Mouse (Mus musculus): ENCODE data around the gene Pip4k2b. TPM values are rescaled to one million over a fixed set of nuclear protein-coding genes. Genes with fewer than 3 reads are reported as not detected.
A peak's percentile ranks its signal among the peaks of the same experiment; 100 is the strongest.

Gene Pip4k2b
- polyA plus RNA-seq, 1 experiment, result 92.5 TPM

DNA sequence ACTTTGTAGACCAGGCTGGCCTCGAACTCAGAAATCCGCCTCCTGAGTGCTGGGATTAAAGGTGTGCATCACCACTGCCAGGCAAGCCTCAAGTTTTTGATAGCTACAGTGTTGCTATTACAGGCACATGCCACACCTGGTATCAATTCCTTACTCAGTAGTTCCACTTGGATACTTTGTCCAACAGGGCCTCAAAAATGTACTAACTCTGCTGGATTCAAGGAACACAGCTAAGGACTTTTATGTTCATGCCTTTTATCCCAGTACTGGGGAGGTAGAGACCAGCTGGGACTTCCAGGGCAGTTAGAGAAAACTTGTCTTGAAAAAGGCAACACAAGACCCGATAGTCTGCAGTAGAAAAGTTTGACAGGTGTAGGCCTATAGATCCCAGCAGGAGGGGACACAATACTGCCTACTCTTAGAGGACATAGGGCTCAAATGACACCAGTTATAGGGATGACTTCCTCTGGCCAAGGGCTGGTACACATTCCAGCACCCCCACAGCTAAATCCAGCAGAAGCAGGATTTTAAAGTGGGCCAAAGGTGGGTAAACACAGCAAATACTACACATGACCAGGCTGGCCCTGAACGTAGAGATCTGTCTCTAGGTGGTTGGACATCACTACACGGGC lies 32.1 kb upstream of the Pip4k2b start:
- no peak for DNase-seq (ENCODE audit: low read depth)
- TF ChIP-seq CTCF (IDR thresholded peaks at IDR 0.05; ENCODE audit: borderline replicate concordance, extremely low read depth, insufficient read depth, insufficient read length), result no peak
- no peak for TF ChIP-seq POLR2A (IDR thresholded peaks at IDR 0.05; ENCODE audit: borderline replicate concordance, extremely low read depth, insufficient read depth, insufficient read length, poor library complexity, severe bottlenecking)

DNA sequence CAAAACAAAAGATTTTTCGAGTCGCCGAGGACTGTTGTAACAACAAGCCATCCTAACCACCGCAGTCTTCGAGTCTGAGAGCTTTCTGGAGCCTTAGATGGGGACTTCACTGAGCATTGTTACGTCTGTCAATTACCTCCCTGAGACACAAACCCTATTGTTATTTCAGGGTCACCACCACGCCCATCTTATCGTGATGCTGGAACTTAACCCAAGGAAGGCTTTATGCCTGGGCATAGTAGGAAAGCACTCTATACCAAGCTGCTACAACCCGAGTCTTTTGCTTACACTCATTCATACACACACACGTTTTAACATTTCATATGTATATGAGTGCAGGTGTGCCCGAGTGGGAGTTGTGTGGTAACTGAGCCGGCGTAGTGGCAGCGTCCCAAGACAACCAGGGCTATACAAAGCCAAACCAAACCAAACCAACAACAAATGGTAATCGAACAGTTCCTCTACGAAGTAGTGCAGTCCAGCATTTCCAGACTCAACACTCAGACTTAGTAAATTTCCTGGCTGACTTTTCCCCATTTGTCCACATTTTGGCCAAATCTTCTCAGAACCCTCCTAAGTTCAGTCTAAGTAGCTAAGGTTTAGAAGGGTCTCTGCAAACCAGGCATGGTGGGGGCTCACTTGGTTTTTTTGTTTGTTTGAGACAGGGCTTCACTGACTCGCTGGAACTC lies 31.4 kb upstream of the Pip4k2b start, which contains the start of gene 1700001P01Rik:
TSS of gene 1700001P01Rik (minus strand) at position 111 of the 689 bp plus-strand sequence.
- TF ChIP-seq CTCF (IDR thresholded peaks at IDR 0.05; ENCODE audit: borderline replicate concordance, extremely low read depth, insufficient read depth, insufficient read length) (no peak), POLR2A (IDR thresholded peaks at IDR 0.05; ENCODE audit: borderline replicate concordance, extremely low read depth, insufficient read depth, insufficient read length, poor library complexity, severe bottlenecking) (no peak)
- no peak for DNase-seq (ENCODE audit: low read depth)

DNA sequence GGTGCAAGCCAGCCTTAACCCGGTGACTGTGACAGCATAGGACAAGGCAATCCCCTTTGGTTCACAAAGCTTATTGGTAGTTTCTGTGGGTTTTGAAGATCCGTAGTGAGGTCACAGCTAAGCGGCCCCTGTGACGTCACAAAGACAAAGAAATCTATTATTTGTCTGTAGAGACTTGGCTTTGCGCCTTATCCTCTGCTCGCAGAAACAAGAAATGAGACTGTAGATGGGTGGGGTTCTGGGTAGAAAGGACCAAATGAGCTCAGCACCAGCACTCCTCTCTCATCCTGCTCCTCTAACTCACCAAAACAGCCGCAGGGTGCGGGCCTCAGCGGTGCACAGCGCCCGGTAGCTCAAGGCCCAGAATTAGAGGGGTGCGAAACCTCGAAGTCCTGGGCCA lies 30.7 kb upstream of the Pip4k2b start:
- no peak for DNase-seq (ENCODE audit: low read depth)
- TF ChIP-seq POLR2A (IDR thresholded peaks at IDR 0.05; ENCODE audit: borderline replicate concordance, extremely low read depth, insufficient read depth, insufficient read length, poor library complexity, severe bottlenecking), result no peak
- TF ChIP-seq CTCF (IDR thresholded peaks at IDR 0.05; ENCODE audit: borderline replicate concordance, extremely low read depth, insufficient read depth, insufficient read length), result no peak

DNA sequence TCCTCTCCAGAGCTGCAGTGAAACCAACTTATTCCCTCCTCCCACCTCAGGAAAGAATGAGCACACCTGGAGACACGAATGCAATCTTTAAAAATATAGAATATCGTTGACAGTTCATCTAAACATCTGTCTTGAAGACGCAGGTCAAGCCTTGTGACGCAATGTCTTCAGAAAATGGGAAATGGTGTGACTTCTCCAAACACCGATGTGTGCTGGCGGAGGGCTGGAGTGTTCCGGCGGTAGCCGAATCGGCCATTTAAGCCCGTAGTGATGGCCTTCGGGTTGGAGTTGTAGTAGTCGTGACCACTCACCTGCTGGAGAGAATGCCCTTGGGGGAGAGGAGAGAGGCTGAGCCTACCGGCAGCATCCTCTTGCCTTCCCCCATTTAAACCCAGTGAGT lies 26.9 kb upstream of the Pip4k2b start:
- no peak for DNase-seq (ENCODE audit: low read depth)
- no peak for TF ChIP-seq POLR2A (IDR thresholded peaks at IDR 0.05; ENCODE audit: borderline replicate concordance, extremely low read depth, insufficient read depth, insufficient read length, poor library complexity, severe bottlenecking)
- TF ChIP-seq CTCF (IDR thresholded peaks at IDR 0.05; ENCODE audit: borderline replicate concordance, extremely low read depth, insufficient read depth, insufficient read length), result no peak

DNA sequence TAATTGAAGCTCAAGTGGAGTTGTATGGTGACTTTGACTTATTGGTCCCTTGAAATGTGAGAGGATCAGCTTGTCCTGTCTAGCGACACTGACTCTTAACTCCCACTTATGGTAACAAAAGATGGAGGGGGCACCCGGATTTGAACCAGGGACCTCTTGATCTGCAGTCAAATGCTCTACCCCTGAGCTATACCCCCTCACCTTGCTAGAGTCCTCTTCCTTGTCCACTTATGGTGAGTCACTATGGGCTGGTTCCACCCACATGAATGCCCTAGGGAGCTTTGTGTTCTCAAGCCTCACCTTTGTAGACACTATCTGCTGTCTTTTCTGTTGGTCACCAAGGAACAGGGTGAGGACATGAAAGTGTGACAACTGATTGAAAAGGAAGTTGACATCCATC lies 25.2 kb upstream of the Pip4k2b start:
- TF ChIP-seq CTCF (IDR thresholded peaks at IDR 0.05; ENCODE audit: borderline replicate concordance, extremely low read depth, insufficient read depth, insufficient read length) (no peak), POLR2A (IDR thresholded peaks at IDR 0.05; ENCODE audit: borderline replicate concordance, extremely low read depth, insufficient read depth, insufficient read length, poor library complexity, severe bottlenecking) (no peak)
- no peak for DNase-seq (ENCODE audit: low read depth)

DNA sequence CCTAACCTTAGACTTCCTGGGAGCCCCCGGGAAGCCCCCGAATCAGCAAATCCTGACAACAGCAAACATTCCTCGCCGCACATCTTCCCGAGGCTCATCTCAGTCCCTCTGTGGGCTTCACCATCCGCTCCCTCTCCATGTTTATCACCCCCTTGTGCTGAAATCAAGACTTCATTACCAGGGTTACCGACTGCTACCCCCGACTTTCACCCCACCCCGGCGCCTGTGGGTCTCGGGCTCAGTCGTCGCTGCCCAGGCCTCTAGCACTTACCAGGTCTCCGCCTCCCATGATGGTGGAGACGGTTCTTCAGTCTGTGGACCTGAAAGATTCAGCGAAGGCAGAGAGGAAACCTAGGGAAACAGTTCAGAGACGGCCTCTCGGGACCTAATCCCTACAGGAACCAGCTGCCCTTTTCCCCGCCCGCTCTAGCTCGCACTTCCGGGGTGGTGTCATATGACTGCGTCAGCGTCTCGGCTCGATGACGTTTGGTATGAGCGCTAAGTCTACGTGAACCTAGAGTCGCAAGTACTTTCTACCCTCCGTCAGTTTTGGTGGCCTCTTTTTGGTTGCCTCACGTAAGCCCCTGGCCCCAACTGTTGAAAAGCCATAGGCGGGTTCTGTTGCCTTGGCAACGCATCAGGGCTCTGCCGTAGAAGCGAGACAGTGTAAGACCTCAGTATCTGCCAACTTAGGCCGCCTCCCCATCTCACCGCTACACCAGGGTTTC lies 21.8 kb upstream of the Pip4k2b start, which contains the start of gene Cwc25:
TSS of gene Cwc25 (minus strand) at position 403 of the 728 bp plus-strand sequence.
- no peak for TF ChIP-seq CTCF (IDR thresholded peaks at IDR 0.05; ENCODE audit: borderline replicate concordance, extremely low read depth, insufficient read depth, insufficient read length)
- peak; percentile 72; the same call in 1 of the 2 replicates for TF ChIP-seq POLR2A (IDR thresholded peaks at IDR 0.05; ENCODE audit: borderline replicate concordance, extremely low read depth, insufficient read depth, insufficient read length, poor library complexity, severe bottlenecking)
- peak; percentile 98 for DNase-seq (ENCODE audit: low read depth)

DNA sequence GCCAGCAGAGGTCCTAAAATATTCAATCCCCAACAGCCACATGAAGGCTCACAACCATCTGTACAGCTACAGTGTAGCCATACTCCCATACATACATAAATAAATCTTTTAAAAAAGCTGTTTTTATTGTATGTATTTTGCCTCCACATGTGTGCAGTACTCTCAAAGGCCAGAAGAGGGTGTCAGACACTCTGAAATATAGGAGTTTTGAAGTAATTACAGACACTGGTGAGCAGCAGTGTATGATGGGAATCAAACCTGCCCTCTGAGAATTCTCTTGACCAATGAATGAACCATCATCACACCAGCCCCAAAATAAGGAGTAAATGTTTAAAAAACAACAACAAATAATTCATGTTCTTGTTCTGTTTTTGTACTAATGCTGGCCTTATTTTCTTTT lies 17.1 kb upstream of the Pip4k2b start:
- DNase-seq (ENCODE audit: low read depth), result no peak
- no peak for TF ChIP-seq POLR2A (IDR thresholded peaks at IDR 0.05; ENCODE audit: borderline replicate concordance, extremely low read depth, insufficient read depth, insufficient read length, poor library complexity, severe bottlenecking)
- TF ChIP-seq CTCF (IDR thresholded peaks at IDR 0.05; ENCODE audit: borderline replicate concordance, extremely low read depth, insufficient read depth, insufficient read length), result no peak

DNA sequence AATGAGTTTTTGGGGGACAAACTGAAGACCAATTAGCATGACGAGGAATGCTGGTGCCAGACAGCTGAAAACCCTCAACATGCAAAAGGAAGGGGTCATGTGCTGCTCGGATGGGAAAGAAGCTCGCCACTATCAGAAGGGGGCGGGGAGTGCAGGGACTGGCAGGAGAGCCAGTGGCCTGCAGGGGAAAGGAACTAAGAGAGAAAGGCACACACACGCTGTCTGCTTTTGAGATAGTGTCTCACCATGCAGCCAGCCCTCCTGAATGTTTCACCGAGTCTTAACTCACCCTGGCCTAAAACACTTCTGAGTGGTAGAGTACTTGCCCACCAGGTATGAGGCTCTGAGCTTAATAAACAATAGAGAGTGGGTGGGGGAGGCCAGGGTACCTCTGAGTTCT lies 14.4 kb upstream of the Pip4k2b start:
- no peak for DNase-seq (ENCODE audit: low read depth)
- TF ChIP-seq POLR2A (IDR thresholded peaks at IDR 0.05; ENCODE audit: borderline replicate concordance, extremely low read depth, insufficient read depth, insufficient read length, poor library complexity, severe bottlenecking) (no peak), CTCF (IDR thresholded peaks at IDR 0.05; ENCODE audit: borderline replicate concordance, extremely low read depth, insufficient read depth, insufficient read length) (no peak)

DNA sequence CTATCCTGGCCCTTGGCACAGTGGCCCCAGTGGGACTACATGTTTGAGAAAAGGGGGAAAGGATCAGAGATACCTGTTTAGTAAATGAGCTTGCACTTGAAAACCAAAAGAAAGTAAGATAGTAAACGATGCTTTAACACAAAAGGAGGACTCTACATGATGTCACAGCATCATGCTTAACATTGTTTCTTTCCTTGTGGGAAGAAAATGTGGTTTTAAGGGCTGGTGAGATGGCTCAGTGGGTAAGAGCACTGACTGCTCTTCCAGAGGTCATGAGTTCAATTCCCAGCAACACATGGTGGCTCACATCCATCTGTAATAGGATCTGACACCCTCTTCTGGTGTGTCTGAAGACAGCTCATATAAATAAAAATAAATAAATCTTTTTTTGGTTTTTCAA lies 13.6 kb upstream of the Pip4k2b start:
- TF ChIP-seq POLR2A (IDR thresholded peaks at IDR 0.05; ENCODE audit: borderline replicate concordance, extremely low read depth, insufficient read depth, insufficient read length, poor library complexity, severe bottlenecking) (no peak), CTCF (IDR thresholded peaks at IDR 0.05; ENCODE audit: borderline replicate concordance, extremely low read depth, insufficient read depth, insufficient read length) (no peak)
- no peak for DNase-seq (ENCODE audit: low read depth)

DNA sequence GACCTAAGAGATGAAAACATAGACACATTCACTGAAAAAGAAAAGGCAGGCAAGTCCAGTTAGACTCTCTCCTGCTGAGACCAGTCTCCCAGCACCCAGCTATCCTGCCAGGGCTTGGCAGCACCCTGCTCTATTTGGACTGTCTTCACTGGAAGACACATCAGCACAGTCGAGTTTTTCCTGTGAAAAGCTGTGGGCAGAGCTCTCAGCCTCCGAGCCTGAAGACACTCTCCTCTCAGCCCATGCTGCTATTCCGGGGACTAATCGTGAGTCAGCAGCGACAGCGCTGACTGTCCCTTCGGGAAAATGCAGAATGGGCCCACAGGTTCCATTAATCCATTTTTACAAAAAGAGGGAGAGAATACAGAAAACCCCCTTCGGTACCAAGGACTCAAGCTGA lies 8.8 kb upstream of the Pip4k2b start:
- no peak for DNase-seq (ENCODE audit: low read depth)
- TF ChIP-seq CTCF (IDR thresholded peaks at IDR 0.05; ENCODE audit: borderline replicate concordance, extremely low read depth, insufficient read depth, insufficient read length) (no peak), POLR2A (IDR thresholded peaks at IDR 0.05; ENCODE audit: borderline replicate concordance, extremely low read depth, insufficient read depth, insufficient read length, poor library complexity, severe bottlenecking) (no peak)

DNA sequence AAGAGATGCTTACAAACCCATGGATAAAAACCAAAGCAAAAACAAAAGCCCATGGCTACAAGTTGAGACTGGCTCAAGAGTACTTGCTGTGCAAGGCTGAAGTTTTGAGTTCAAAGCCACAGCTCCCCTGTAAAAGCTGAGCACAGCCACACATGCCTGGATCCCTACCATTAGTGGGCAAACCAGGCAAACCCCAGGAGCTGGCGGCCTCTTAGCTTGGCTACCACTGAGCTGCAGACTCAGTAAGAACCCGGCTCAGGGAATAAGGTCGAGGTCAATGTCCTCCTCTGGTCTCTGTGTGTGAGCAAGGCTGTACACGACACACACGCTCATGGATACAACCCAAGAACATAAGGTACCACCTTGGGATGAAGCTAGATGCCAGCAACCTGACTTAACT lies 4.0 kb upstream of the Pip4k2b start:
- TF ChIP-seq POLR2A (IDR thresholded peaks at IDR 0.05; ENCODE audit: borderline replicate concordance, extremely low read depth, insufficient read depth, insufficient read length, poor library complexity, severe bottlenecking) (no peak), CTCF (IDR thresholded peaks at IDR 0.05; ENCODE audit: borderline replicate concordance, extremely low read depth, insufficient read depth, insufficient read length) (no peak)
- no peak for DNase-seq (ENCODE audit: low read depth)
